Mouse (Mus musculus) neural tube, embryonic 10.5 days (tissue): ENCODE measurements around the gene Rgs7.

ENCODE experiments used
- DNase-seq: peaks from one replicate; pipeline ENCODE4 v3.0.0-alpha.2; 2017; ENCODE audit warnings: low spot score; ENCODE audit errors: extremely low spot score

The Rgs7 gene

DNA sequence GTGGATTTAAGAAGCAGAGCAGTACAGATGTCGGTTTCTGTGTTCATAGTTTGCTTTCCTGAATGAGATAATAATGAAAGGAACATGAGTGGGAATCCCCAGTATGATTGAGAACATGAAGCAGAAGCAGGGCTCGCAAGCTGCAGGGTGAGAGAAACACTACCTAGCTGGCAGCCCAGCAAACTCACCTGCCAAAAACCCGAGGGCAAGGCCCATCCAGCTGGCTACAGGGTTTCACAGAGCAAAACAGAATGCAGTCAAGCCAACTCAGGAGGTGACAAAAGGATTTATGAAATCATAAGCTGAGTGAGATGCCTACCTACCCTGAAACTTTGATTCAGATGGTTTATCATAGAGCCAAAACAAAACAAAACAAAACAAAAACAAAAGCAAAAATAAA is 307.6 kb downstream of the Rgs7 start:
- DNase-seq = no peak

DNA sequence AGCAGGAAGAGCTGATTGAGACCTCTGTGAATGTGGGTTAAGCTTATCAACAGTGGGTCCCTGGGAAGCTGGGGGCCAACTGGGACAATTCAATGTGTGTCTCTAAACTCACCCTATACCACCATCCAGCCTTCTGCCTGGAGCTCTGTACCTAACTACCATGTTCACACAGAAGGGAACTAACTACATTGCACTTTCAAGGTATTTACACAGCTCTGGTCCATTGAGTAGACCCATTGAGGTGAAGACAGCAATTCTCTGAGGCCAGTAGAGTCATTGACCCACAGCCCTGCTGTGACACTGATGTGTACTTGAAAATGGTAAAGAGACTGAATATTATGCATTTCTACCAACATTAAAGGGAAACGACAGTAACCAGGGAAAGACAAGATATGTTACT is 313.6 kb downstream of the Rgs7 start:
- no peak for DNase-seq

GRCm38 (mm10) chr1:175174918-175175675 is 317.2 kb downstream of the Rgs7 start:
- DNase-seq = no peak

DNA sequence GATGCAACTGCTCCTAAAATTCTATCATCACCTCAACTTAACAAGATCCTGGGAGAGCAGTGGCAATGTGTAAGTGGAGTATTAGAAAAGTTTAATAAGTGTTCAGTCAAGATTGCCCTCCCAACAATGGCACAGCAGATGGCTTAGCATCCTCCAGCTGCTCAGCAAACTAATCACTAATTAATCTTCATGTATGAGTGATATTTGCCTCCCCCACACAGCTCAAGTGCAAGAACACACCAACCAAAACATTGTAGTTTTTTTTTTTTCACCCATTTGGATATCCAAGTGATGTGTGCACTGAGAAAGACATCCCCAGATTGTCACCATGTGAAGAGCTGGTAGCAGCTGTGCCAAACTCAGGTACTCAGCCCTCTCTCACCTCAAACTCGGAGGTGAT is 336.8 kb downstream of the Rgs7 start:
- DNase-seq = no peak

DNA sequence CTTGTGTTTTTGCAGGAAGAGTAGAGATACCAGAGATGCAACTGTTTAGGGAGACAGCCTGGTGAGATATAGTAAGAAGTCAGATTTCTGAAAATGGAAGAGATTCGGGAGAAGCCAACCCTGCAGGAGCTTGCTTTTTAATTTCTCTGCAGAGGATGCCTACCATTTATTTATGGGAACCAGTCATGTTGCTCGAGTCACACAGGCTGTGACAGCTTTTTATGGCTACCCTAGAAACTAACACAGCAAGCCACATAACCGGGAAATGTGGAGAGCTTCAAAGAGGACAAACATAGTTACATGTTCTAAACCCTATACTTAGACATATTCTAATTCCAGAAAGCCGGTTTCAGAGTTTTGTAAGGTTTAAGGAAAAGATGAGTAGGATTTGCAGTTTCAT is 349.2 kb downstream of the Rgs7 start:
- DNase-seq = no peak

- DNase-seq = no peak
These were observed 363.8 kb downstream of the Rgs7 start for GRCm38 (mm10) chr1:175128525-175128924.

DNA sequence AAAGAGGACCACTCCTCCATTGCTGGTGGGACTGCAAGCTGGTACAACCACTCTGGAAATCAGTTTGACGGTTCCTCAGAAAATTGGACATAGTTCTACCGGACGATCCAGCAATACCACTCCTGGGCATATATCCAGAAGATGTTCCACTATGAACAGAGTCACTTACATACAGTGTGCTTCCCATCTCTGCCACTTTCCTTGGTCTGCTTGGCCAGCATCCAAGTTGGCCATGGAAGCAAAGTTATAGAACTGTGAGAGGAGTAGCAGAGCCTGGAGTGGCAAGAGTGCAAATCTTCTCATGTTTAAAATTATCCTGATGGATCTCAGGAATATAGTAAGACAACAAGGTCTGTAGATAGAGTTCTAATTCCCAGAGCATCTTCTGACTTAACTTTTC is 367.9 kb downstream of the Rgs7 start:
- DNase-seq = no peak

GRCm38 (mm10) chr1:175118904-175119555 is 373.3 kb downstream of the Rgs7 start:
- no peak for DNase-seq

DNA sequence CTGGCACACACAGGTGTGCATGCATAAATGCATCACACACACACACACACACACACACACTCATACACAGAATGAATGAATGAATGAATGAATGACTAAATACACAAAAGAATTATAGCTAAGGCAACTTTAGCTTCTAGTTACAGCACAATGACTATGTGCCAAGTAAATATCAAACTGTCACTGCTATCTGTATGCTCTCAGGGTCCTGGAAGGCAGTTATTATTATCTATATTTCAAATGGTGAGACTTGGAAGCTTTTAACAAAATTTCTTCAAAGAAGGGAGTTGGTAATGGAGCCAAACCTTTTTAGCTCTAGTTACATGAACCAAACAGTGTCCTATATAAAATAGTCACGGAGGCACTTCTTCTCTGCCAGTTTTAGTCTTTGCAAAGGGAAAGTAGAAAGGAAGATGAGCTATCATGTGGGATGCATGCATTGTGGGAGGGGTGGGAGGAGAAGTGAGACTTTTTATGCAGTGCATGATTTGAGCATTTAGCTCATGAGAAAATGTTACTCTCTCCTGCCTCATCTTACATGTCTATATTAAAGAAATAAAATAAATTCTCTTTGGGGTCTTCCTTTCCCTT is 383.9 kb downstream of the Rgs7 start:
- no peak for DNase-seq

DNA sequence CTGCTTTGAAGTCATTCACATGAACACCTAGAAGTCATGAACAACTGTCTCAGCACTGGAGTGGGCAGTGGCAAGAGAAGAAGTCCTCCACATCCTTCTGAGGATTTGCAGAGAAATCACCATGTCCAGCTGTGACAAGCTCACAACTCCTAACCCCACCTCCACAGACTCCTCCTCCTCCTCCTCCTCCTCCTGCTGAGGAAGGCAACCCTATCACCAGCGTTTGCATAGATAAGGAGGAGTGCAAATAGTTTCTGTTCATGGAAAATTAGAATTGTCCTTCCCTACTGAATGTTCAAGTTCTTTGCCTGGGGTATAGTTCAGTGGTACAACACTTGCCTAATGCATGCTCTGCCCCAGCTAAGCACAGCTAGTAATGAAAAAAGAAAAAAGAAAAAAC is 386.0 kb downstream of the Rgs7 start:
- DNase-seq = no peak

DNA sequence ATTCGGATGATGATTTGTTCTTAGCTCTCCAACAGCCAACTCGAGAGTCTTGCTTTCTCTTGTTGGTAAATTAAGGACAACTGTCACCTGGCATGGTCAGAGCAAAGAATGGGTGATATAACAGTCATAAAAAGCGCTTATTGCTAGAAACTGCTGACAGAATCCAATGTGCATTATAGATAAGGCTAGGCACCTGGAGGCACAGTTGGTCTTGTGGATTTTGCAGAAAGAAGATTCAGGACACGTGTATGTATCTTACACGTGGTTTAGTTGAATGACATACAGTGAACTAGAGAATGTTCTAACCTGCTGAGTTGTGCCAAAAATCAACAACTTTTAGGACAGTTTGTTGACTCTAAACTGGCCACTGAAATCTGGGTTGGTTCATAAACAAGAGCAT is 386.9 kb downstream of the Rgs7 start:
- DNase-seq = no peak

DNA sequence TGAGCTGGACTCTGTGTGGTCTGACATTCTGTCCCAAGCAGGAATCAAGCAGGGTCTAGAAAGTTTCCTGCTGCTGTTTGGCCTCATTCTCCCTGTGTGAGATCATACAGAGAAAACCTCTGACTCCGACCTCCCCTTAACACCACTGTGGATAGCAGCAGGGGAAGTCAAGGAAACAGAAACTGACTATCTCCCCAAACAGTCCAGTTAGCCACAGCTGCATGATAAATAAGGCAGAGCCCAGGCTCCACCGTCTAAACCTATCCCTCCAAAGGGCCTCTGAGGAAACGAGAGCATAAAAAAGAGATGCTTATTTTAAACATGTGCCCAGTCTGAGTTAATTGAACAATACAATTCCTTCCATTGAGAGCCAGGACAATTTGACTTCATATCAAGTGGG is 395.3 kb downstream of the Rgs7 start:
- no peak for DNase-seq

GRCm38 (mm10) chr1:175082104-175082503 is 410.2 kb downstream of the Rgs7 start:
- no peak for DNase-seq

- DNase-seq = no peak
These were observed 412.3 kb downstream of the Rgs7 start for GRCm38 (mm10) chr1:175079819-175080608.

- DNase-seq = no peak
These were observed 418.6 kb downstream of the Rgs7 start for GRCm38 (mm10) chr1:175073500-175074232.

- DNase-seq = no peak
These were observed 422.5 kb downstream of the Rgs7 start for GRCm38 (mm10) chr1:175069758-175070290.

GRCm38 (mm10) chr1:175049121-175049520 is 443.2 kb downstream of the Rgs7 start:
- DNase-seq = no peak

DNA sequence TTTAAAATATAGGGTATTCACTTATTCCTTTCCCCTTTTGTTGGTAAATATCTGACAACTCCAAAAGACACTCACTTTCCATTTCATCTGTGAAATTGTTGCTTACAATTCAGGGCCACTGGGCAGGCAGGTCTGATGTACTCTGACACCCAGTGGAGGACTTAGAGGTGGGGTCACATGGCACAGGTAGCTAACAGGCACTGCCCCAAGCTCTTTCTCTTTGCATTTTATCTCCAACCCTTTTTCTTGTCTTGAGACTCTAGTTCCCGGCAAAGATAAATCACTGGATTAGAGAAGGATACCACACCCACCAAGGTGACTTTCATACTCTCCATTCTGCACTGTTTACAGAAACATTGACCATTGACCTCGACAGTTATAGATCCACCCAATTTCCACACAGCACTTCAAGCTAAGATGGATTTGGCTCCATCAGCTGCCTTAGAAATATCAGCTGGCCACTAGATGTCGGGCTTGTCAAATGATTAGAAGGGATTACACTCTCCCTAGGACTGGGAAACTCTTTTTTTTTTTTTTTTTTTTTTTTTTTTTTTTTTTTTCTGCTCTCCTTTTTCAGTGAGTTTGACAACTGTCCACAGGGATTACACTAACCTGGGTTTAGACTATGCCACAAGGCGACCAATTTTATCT is 451.0 kb downstream of the Rgs7 start:
- no peak for DNase-seq

DNA sequence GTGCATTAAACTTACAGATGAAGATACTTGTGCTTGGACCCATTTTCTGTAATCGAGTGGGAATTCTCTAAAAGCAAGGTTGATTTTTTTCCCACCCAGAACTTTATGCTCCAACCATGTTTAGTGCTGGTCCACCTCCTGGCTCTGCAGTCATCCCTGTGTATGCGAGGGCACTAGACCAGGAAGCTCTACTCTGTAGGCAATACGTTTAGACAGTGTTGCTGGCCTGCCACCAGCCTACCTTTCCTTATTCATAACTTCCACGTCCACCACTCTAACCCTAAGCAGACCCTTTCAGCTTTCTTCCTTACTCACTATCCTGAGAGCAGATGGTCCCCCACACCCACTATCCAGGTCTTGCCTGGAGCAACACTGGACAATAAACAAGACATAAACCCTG is 452.3 kb downstream of the Rgs7 start:
- no peak for DNase-seq

- DNase-seq = no peak
These were observed 452.7 kb downstream of the Rgs7 start for GRCm38 (mm10) chr1:175039567-175039966.
